Mouse (Mus musculus): ENCODE measurements around the gene Ntm.

Ntm gene

GRCm38 (mm10) chr9:29267663-29268062 is 695.3 kb downstream of the Ntm start:
- POLR2A ChIA-PET = no interaction called here
- CTCF ChIA-PET = interaction anchor here in 1 of 4 experiments (0.6 kb wide), 1 partner anchor 12 kb away, joined by 3 read pairs; no protein-coding TSS in a partner anchor

- ChIA-PET POLR2A (no interaction called here), CTCF (no interaction called here)
These were observed 697.8 kb downstream of the Ntm start for GRCm38 (mm10) chr9:29265177-29265576.

GRCm38 (mm10) chr9:29262836-29263235 is 700.1 kb downstream of the Ntm start:
- CTCF ChIA-PET = no interaction called here
- POLR2A ChIA-PET = no interaction called here

- ChIA-PET CTCF (no interaction called here), POLR2A (interaction anchor here in 1 of 4 experiments (1.2 kb wide), 1 partner anchor 17 kb away, joined by 3 read pairs; no protein-coding TSS in a partner anchor)
These were observed 710.1 kb downstream of the Ntm start for GRCm38 (mm10) chr9:29252866-29253265.

GRCm38 (mm10) chr9:29250813-29251212 is 712.1 kb downstream of the Ntm start:
- CTCF ChIA-PET = interaction anchor here in 1 of 4 experiments (0.6 to 1.2 kb wide), 2 partner anchors 10 to 335 kb away, joined by 3 to 4 read pairs; no protein-coding TSS in a partner anchor
- POLR2A ChIA-PET = no interaction called here

GRCm38 (mm10) chr9:29247812-29248211 is 715.1 kb downstream of the Ntm start:
- ChIA-PET POLR2A (no interaction called here), CTCF (no interaction called here)

- POLR2A ChIA-PET = no interaction called here
- CTCF ChIA-PET = interaction anchor here in 1 of 4 experiments (1.1 kb wide), 1 partner anchor 209 kb away, joined by 9 read pairs; no protein-coding TSS in a partner anchor
These were observed 718.9 kb downstream of the Ntm start for GRCm38 (mm10) chr9:29244006-29244405.

- POLR2A ChIA-PET = no interaction called here
- CTCF ChIA-PET = interaction anchor here in 1 of 4 experiments (0.7 kb wide), 1 partner anchor 88 kb away, joined by 3 read pairs; no protein-coding TSS in a partner anchor
These were observed 720.2 kb downstream of the Ntm start for GRCm38 (mm10) chr9:29242497-29243422.

- ChIA-PET CTCF (no interaction called here), POLR2A (no interaction called here)
These were observed 722.1 kb downstream of the Ntm start for GRCm38 (mm10) chr9:29240797-29241196.

- ChIA-PET POLR2A (no interaction called here), CTCF (no interaction called here)
These were observed 724.0 kb downstream of the Ntm start for GRCm38 (mm10) chr9:29238973-29239372.

- CTCF ChIA-PET = no interaction called here
- POLR2A ChIA-PET = interaction anchor here in 1 of 4 experiments (0.5 to 0.6 kb wide), 2 partner anchors 777 to 1037 kb away, joined by 3 read pairs; no protein-coding TSS in a partner anchor
These were observed 726.2 kb downstream of the Ntm start for GRCm38 (mm10) chr9:29236752-29237151.

- ChIA-PET CTCF (no interaction called here), POLR2A (no interaction called here)
These were observed 735.2 kb downstream of the Ntm start for GRCm38 (mm10) chr9:29227747-29228146.

GRCm38 (mm10) chr9:29222915-29223545 is 739.9 kb downstream of the Ntm start:
- POLR2A ChIA-PET = interaction anchor here in 1 of 4 experiments (0.5 kb wide), 1 partner anchor 211 kb away, joined by 3 read pairs; no protein-coding TSS in a partner anchor
- CTCF ChIA-PET = no interaction called here

- POLR2A ChIA-PET = no interaction called here
- CTCF ChIA-PET = no interaction called here
These were observed 741.9 kb downstream of the Ntm start for GRCm38 (mm10) chr9:29220941-29221615.

- CTCF ChIA-PET = no interaction called here
These were observed 742.4 kb downstream of the Ntm start for GRCm38 (mm10) chr9:29220493-29220892.

GRCm38 (mm10) chr9:29217951-29218350 is 745.0 kb downstream of the Ntm start:
- POLR2A ChIA-PET = no interaction called here
- CTCF ChIA-PET = no interaction called here

More at GRCm38 (mm10) chr9:29220493-29220892, 742.4 kb downstream of the Ntm start:
- POLR2A ChIA-PET = no interaction called here

- ChIA-PET POLR2A (no interaction called here), CTCF (interaction anchor here in 1 of 4 experiments (0.5 kb wide), 1 partner anchor 445 kb away, joined by 4 read pairs; no protein-coding TSS in a partner anchor)
These were observed 746.4 kb downstream of the Ntm start for GRCm38 (mm10) chr9:29216528-29216927.

- POLR2A ChIA-PET = no interaction called here
- CTCF ChIA-PET = no interaction called here
These were observed 747.1 kb downstream of the Ntm start for GRCm38 (mm10) chr9:29215796-29216195.

- CTCF ChIA-PET = no interaction called here
These were observed 747.7 kb downstream of the Ntm start for GRCm38 (mm10) chr9:29215241-29215640.

GRCm38 (mm10) chr9:29209243-29209642 is 753.7 kb downstream of the Ntm start:
- ChIA-PET CTCF (no interaction called here), POLR2A (no interaction called here)

More at GRCm38 (mm10) chr9:29215241-29215640, 747.7 kb downstream of the Ntm start:
- POLR2A ChIA-PET = no interaction called here
